Mouse (Mus musculus) heart, postnatal 25 days (tissue): ENCODE results near the gene Ccdc3. TPM values are rescaled to one million over a fixed set of nuclear protein-coding genes. Genes with fewer than 3 reads are reported as not detected.
A peak's percentile ranks its signal among the peaks of the same experiment; 100 is the strongest.
"Not testable (repeated sequence)": the region's sequence is repeated elsewhere in the genome, so short reads cannot be mapped to it uniquely, and the experiment has no call there.

ENCODE experiments used
- DNase-seq: peaks from one replicate; pipeline ENCODE4 v3.0.0; 2022; ENCODE audit warnings: low spot score
- intact Hi-C: fragments of 180-260 bp; cut with DNase I; formaldehyde crosslinking; loops from one replicate; pipeline ENCODE4 v1.15.1; 2025
- total RNA-seq, 2 experiments: library from RNA; stranded (reverse); gene quantifications; 2 replicates each; pipeline ENCODE4 v1.2.3; 2021

Ccdc3 gene
- 1 to 10 TPM; 2.9 to 4.5 TPM for total RNA-seq

DNA sequence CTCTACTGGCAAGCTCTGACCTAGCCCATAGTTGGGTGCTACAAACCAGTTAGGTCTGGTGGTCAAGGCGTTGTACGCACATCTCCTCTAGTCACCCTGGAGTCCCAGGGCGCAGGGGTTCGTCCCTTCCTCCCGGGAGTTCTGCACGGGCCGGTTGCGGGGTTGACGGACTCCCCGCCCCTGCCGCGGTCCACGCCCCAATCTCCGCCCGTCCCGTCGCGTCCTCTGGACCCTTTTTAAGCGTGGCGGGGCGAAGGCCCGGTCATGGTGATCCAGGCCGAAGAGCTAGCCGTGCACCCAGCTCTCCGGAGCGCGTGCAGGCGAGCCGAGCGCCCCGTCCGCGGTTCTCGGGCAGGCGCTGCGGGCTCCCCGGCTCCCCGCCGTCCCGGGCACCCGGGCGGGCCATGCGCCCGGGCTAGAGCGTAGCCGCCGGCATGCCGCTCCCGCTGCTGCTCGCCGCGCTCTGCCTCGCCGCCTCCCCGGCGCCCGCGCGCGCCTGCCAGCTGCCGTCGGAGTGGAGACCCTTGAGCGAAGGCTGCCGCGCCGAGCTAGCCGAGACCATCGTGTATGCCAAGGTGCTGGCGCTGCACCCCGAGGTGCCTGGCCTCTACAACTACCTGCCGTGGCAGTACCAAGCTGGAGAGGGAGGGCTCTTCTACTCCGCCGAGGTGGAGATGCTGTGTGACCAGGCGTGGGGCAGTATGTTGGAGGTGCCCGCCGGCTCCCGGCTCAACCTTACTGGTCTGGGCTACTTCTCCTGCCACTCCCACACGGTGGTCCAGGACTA, at the start of gene Ccdc3:
TSS of gene Ccdc3 (plus strand) at position 277 of the 787 bp plus-strand sequence.
- intact Hi-C loops, result no loop called here
- DNase-seq, result peak; percentile 10

DNA sequence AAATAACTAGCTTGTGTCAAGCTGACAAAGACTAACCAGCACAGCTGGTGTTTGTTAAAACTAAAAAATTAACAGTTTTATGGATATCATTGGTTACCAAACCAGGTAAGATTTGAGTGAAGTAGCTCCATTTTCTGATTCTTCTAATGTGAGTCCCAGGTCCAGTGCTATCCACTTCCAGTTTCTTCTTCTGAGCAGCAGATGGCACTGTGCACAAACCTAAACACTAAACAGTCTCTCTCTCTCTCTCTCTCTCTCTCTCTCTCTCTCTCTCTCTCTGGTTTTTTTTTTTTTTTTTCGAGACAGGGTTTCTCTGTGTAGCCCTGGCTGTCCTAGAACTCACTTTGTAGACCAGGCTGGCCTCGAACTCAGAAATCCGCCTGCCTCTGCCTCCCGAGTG, 47.2 kb upstream of the Ccdc3 start:
- DNase-seq, result not testable (repeated sequence)
- intact Hi-C loops, result loop anchor here (5.0 kb wide), 1 partner anchor 682 kb away; no protein-coding TSS in a partner anchor

DNA sequence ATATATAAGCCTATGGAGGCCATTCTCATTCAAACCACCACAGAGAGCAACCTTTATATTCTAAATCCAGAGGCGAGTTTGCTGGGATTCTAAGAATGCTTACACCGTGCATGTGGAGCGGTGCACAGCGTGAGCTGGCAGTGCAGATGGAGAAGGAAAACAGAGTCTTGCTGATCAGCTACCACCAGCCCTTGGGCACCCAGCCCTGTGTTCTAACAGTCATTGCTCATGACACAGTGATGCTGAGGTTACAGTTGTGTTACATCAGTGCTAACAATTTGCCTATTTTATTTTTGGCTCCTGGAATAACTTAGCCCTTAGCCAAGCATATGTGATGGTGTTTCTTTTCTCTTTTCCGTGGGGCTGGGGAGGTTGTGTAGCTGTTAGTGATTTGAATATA, 42.7 kb upstream of the Ccdc3 start:
- DNase-seq, result no peak
- intact Hi-C loops, result loop anchor here (5.0 kb wide), 1 partner anchor 677 kb away; no protein-coding TSS in a partner anchor

DNA sequence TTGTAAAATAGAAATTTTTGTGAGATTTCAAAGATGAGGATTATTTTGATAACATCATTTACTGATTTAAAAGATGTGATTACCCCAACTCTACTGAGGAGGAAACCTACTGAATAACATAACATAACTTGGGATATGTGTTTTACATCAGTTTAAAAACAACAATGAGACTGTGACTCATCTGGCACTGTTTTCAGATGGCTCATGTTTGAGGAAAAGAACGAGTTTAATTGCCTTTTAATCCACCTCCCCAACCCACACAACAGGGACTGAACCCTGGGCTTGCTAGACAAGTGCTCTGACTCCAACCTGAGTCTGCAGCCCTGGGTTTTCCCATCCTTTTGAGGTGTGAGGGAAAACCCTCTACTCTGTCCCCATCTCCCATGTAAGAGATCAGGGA, 42.3 kb upstream of the Ccdc3 start:
- no peak for DNase-seq
- intact Hi-C loops, result no loop called here

DNA sequence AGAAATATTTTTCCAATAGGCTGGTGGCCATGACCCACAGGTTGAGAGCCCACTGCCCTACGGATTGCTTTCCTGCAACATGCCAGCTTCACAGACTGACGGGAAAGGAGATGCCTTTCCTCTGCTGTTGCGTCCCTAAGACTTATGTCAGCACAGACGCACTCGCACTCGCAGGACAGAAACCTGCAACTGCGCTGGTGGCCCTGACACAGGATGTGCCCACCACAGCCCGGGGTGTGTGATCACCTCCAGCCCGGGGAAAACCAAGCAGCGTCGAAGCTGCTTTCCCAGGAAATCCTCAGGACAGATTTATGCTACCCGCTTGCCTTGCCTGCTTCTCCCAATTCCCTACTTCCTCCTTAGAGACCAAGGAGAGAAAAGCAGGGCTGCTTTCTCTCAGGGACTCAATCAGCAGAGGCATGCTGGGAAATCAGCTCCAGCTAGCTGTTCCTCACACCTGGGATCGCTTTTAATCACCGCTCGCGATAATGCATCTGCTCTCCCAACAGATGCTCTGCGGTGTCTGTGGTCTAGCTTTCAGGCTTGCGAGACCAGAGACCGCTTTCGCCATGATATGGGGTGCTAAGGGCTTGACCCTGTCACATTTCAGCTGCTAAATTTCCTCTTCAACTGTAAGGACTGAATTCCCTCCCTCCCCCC, 39.7 kb upstream of the Ccdc3 start:
- DNase-seq, result no peak
- intact Hi-C loops, result no loop called here

DNA sequence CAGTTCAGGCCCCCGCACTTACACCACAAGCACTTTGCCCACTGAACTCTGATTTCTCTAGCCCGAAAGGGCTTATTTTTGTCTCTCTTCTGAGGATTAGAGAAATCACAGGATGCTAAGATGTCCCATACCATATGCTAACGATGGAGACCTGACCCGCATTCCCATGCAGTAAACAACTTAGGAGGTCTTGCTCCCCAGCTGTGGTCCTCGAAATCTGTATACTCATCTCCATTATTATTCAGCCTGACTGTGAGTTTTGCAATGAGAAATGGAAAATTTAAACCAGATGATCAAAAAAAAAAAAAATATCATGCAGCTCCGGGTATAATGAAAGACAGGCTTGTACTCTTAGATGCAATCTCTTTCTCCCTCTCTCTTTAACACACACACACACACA, 38.4 kb upstream of the Ccdc3 start:
- intact Hi-C loops, result no loop called here
- DNase-seq, result no peak

DNA sequence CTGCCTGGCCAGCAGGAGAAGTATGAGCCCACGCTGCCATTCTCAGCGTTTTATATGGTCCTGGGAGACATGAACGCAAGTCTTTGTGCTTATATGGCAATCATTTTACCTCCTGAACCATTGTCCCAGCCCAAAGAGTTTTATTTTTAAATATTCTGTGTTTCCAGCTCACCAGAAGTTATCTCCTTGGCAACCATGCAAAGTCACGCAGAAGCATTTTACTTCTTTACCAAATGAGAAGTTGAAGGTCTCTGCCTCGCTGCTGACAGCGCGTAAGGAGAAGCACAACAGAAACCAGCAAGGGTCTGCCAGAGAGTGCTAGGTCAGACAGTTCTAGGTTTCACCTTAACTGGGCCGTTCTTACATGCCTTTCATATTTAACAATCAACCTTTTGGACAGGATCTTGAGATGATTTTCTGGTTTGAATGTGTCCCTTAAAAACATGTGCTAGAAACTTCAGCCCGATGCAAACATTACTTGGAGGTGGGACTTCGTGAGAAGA, 35.8 kb upstream of the Ccdc3 start:
- intact Hi-C loops, result no loop called here
- DNase-seq, result no peak

DNA sequence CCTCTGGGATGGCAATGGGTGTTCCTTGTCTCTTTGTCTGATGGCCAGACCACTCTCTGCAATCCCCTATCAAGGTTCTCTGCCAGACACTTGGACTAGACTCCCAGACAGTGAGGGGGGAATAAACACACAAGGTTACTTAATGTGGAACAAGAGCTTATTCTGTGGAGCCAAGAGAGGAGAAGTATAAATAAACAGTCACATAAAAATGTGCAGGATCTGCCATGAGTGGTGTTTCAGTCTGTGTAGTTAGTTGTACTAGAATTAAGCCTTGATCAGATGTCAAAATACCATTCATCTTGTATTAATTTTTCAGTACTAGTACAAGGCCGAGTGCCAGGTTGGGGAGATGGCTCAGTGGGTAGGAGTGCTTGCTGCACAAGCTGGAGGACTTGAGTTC, 34.7 kb upstream of the Ccdc3 start:
- no peak for DNase-seq
- intact Hi-C loops, result no loop called here

DNA sequence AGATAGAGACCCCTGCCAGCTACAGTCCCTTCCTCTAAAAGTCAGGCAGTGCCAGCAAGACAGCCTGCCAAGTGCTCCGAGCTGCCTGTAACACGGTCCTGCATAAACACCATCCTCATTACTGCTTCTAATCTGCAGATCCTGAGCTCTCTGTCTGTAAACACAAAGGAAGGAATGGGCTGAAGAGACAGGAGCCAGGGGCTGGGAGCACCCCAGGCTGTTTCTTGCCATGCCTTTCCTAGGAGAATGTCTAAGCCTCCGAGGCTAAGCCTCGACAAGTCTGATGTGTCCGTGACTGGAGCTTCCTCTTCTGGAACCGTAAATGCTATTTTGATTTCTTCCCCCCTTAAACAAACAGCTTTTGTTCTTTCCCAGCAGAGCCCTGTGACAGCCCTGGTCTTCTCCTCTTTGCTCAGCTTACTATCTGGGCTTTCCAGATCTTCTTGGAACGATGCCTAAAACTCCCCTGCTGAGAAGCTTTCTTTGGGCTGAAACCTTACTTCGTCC, 24.7 kb upstream of the Ccdc3 start:
- DNase-seq, result no peak
- intact Hi-C loops, result no loop called here

DNA sequence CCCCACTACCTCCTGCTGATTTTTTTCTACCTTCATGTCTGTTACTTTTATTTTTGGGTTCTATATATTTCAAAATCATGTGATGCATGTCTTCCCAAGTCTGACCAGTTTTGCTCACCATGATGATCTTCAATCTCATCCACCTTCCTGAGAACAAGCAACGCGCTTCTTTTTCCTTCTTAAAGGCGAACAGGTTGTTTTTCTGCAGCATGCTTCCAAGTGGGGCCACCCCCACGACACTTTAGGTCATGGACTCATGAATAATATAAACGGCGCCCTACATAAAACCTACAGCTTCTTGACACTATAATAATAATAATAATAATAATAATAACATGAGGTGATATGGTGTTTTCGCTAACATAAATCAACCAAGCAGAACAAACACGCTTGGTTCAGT, 23.2 kb upstream of the Ccdc3 start:
- DNase-seq, result no peak
- intact Hi-C loops, result no loop called here

DNA sequence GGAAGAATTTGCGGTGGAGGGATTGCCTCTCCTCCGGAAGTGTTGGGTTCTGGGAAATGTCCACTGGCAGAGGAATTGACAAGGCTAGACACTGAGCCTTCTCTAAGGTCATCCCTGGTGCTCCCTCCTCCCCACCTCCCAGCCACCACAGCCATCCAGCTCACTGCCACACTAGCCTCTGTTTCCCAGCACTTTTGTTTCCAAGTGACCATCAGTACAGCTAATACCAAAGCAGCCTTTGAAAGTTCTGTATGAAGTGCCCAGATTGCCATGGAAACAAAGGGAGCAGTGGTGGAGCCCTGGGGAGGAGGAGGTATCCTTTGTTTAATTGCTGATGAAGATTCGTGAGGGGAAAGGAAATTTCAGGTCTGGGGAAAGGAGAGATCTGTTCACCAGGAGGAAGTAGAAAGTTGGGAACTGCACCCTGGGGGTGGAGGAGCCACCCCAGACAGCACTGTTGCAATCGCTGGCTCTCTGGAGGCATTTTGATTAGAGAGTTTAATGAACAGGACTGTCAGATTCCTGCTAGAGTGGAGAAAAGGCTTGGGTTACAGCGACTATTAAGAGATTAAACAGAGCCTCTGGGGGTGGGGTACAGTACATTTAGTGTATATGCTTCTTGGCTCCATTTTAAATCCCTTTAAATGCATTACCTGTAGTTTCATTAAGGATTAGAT, 20.6 kb upstream of the Ccdc3 start:
- no peak for DNase-seq
- intact Hi-C loops, result no loop called here

DNA sequence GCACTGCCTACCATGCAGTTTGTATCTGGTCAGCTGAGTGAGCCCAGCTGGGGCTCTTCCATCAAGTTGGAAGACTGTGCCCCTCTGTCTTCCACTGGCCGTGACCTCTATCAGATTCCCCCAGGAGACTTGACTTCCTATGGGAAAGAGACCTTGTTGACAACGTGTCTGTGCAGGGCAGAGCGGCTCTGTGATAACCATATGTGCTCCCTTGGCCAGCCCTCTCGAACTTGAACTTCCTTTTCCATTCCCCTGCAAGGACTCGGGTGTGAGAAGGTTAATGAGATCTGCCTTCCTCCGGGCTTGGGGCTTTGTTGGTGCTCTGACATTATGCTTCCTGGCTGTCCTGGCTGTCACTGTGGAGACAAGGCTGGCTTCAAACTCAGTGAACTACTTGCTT, 12.1 kb upstream of the Ccdc3 start:
- DNase-seq, result no peak
- intact Hi-C loops, result no loop called here

DNA sequence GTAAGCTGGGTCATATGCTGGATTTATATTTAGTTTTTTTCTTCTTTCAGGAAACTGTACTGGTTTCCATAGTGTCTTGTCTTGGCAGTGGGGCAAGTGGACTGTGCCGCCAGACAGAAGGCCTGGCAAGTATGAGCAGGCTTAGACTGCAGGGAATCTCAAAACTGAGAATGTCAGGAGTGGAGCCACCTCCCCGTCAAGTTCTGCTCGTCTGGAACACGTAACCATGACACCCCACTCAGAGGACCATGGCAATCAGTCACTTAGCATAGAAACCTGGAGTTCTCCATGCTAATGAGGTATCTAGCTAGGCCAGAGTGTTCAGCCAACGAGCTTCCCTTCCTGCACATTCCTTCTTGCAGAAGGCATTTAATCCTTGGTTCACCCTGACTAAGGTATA, 10.2 kb upstream of the Ccdc3 start:
- no peak for DNase-seq
- intact Hi-C loops, result no loop called here

DNA sequence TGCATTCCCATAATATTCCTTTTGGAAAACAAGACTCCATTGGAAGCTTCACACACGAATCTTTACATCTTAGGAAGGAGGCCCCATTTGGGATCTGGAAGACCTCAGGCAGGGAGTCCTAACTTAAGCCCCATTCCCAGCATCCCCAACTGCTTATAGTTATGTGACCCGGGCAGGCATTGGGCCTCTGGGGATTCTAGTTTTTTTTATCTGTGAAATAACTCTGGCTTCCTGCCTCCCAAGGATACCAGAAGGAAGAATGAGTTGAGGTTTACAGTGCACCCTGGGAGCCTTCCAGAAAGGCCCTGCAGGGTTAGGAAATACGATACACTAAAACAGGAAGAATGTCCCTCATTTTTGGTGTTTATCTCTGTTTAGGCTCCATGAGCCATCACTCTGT, 8.5 kb upstream of the Ccdc3 start:
- no peak for DNase-seq

DNA sequence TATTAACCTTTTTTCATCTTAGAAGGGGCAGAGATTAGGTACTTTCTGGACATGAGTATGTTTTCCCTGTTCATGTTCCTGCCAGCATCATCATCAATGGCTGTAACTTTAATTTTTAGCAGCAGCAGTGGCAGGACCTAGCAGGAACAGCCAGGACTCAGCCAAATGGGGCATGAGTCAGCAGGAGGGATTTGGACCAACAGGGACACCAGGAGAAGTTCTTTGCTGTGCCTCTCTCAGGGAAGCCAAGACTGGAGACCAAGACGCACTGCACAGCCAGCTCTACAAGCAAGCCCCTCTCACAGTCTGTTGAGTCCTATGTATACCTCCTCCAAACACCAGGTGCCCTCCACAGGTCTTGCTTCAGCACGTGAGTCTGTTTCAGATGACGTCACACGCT, 5.5 kb upstream of the Ccdc3 start:
- intact Hi-C loops, result no loop called here

More for the DNA sequence above, 8.5 kb upstream of the Ccdc3 start:
- intact Hi-C loops, result no loop called here

DNA sequence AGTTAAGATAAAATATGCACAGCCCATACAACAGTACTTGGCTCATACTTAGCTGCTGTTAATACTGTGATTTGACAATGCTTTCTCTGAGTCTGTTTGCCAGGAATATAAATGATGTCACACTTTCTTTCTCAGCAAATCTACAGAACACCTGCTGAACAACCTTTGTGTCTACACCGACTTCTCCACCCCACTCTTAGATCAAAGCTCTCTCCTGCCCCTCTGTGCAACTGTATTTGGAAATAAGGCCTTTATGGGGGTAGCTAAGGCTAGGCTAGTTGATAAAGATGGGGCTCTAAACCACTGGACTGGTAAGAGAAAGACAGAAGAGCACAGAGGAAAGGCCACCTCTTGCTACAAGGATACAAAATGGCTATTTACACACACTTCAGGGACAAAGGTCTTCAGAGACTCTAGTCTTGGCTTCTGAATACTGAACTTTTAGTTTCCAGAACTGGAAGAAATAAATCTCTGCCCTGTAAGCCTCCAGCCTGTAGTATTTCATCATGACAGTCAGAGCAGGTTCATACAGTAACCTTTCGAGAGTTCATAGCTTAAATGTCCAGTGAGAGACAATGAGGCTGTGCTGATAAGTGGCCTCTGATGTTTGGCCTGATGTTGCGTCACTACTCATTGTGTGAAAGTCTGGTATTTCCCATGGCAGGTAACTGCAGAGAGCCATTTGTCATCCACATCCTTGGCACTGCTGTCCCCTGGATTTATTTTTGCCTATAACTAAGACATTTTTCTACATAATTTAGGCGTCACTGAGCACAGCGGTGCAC, 2.4 kb upstream of the Ccdc3 start:
- no peak for DNase-seq
- intact Hi-C loops, result no loop called here

More for the DNA sequence above, 5.5 kb upstream of the Ccdc3 start:
- DNase-seq, result no peak

DNA sequence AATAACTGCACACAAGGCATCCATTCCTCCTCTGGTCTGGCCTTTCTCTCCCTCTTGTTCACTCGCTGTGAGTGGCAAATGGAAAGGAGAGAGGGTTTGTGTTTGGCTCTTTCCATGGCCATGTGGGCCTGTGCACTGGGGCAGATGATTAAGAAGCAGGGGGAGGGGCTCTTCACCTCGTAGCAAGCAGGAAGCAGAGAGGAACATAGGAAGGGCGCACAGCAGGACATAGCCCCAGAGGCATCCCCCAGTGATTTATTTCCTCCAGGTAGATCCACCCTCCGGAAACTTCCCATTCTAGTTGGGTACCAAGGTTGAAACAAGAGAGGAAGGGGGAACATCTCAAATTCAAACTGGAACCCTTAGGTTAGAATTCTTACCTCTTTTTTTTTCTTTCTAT, 2.4 kb downstream of the Ccdc3 start:
- no peak for DNase-seq
- intact Hi-C loops, result no loop called here

DNA sequence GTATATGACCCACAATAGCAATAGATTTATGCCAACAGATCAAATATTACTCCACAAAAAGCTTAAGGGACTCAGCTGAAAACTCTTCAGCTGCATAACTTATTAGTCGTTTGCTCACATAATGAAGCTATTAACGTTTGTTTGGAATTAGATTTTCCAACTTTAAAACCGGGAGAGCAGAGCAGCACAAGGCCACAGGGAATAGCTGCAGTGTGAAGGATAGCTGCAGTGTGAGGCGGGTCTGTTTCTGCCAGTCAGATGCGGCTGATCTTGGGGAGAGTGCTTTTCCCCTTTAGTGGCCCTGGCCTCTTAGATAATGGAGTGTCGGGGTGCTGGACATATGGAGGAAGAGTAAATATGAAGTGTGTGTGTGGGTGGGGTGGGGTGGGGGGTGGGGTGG, 6.9 kb downstream of the Ccdc3 start:
- intact Hi-C loops, result no loop called here
- no peak for DNase-seq

DNA sequence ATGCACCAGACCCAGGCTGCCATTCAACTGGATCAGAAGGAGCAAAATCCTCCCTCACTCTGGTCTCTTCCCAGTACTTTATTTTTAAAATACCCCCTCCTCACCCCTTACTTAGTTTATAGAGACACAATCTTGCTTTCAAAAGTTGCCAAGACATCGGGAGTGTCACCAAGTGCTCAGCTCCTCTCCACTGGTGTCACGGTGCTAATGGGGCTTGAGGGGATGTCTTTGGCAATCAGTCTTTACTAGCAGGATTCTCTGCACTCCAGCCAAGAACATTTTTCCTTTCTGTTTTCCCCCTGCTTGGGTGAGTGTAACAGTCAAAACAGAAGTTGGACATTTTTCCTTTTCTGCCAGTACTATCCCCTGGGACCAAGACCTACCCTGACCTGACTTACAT, 10.3 kb downstream of the Ccdc3 start:
- intact Hi-C loops, result no loop called here
- DNase-seq, result no peak

DNA sequence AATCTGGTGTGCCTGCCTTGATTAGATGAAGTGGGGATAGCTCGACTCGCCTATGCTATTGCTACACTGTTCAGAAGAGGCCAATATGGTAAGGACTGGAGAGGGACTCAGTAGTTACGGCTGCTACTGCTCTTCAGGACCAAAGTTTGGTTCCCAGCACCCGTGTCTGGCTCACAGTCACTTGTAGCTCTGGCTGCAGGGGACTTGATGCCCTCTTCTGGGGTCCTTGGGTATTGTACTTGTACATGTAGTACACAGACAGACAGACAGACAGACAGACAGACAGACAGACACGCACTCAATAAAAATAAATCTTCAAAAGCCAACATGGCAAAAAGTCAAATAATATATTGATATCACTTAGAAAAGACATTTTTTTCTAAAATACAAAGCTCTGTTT, 17.1 kb downstream of the Ccdc3 start:
- no peak for DNase-seq
- intact Hi-C loops, result no loop called here
